Mouse (Mus musculus) embryonic facial prominence, embryonic 12.5 days (tissue): ENCODE data around the gene Jmjd4. TPM values are rescaled to one million over a fixed set of nuclear protein-coding genes. Genes with fewer than 3 reads are reported as not detected.

Experiments used
- ATAC-seq: fragments of 200-750 bp; cut with Nextera tagmentation; 2 replicates; pipeline ENCODE4 v1.8.0; 2017; ENCODE audit not compliant: insufficient number of reproducible peaks, insufficient read depth, low FRiP score, low TSS enrichment
- H3K27ac ChIP-seq: fragments of 300-500 bp; sonication (generic); 2 replicates; pipeline ENCODE4 v1.5.1; 2016; ENCODE audit warnings: mild to moderate bottlenecking
- H3K27me3 ChIP-seq: fragments of 300-500 bp; sonication (generic); 2 replicates; pipeline ENCODE4 v1.6.1; 2016; ENCODE audit warnings: mild to moderate bottlenecking, moderate library complexity
- H3K36me3 ChIP-seq: fragments of 300-500 bp; sonication (generic); 2 replicates; pipeline ENCODE4 v1.6.1; 2016; ENCODE audit warnings: mild to moderate bottlenecking
- H3K4me1 ChIP-seq: fragments of 300-500 bp; sonication (generic); 2 replicates; pipeline ENCODE4 v1.6.1; 2016
- H3K4me2 ChIP-seq: fragments of 300-500 bp; sonication (generic); replicated peaks from 2 replicates; pipeline ENCODE4 v1.6.1; 2016; ENCODE audit warnings: mild to moderate bottlenecking, moderate library complexity
- H3K4me3 ChIP-seq: fragments of 300-500 bp; sonication (generic); 2 replicates; pipeline ENCODE4 v1.5.1; 2016; ENCODE audit warnings: mild to moderate bottlenecking
- H3K9ac ChIP-seq: fragments of 300-500 bp; sonication (generic); 2 replicates; pipeline ENCODE4 v1.6.1; 2016; ENCODE audit warnings: mild to moderate bottlenecking, moderate library complexity
- H3K9me3 ChIP-seq: fragments of 300-500 bp; sonication (generic); 2 replicates; pipeline ENCODE4 v1.6.1; 2016; ENCODE audit warnings: mild to moderate bottlenecking, moderate library complexity
- WGBS: fragments of 180-500 bp; shearing (Covaris S2); methylation state at CpG from one replicate; pipeline ENCODE4 v1.1.7; 2016; 5-methylcytosine and 5-hydroxymethylcytosine counted together
- polyA plus RNA-seq: library from polyadenylated mRNA; unstranded; fragments of >200 nt; fragmentation: Nextera tagmentation; extraction: Ambion mirVana; gene quantifications from 2 replicates; pipeline ENCODE4 v1.2.1, GENCODE M21; 2016

Gene Jmjd4
- polyA plus RNA-seq, 1 experiment from 2014 or later = 19.3 TPM

DNA sequence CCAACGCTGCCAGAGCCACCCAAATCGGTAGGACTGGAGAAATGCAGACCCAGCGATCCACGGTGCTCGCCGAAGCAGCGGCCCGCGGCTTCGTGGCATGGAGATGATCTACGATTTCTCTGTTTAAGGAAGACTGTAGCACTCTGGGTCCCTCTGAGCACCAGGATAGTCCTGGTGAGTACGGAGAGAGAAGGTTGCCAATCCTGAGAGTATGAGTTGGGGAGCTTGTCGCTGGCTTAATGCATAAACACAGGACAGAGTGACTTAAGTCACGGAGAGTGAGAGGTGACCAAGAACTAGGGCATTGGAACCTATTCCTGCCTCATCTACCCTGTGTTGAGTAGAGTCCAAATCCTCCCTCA is 56.8 kb downstream of the Jmjd4 start:
- WGBS = 2% methylated on average over 14 of the region's 14 CpGs
- Histone ChIP-seq H3K9me3 (no peaks in the 10 kb centered on the region), H3K4me1 (peaks cover 16% of the 10 kb centered on the region; the same call in 1 of the 2 replicates), H3K36me3 (peaks cover 32% of the 10 kb centered on the region), H3K4me3 (peak overlapping the region; percentile 85), H3K4me2 (peak overlapping the region; percentile 73), H3K9ac (peak overlapping the region; percentile 93), H3K27me3 (no peaks in the 10 kb centered on the region), H3K27ac (peak overlapping the region; percentile 95)
- 0 out of 2 replicates have a peak, but pooled peaks have one; percentile 3 for ATAC-seq

Other genes starting within 250 kb of the Jmjd4 start
- gene Mrpl55, start 247.6 kb upstream of the Jmjd4 start, polyA plus RNA-seq = 90.9 and 98.5 TPM in 2 replicates
- gene 2310033P09Rik, start 241.7 kb upstream of the Jmjd4 start, polyA plus RNA-seq = 36.2 and 40.5 TPM in 2 replicates
- gene Arf1, start 221.8 kb upstream of the Jmjd4 start, polyA plus RNA-seq = 637 TPM in 2 replicates
- gene Wnt3a, start 159.3 kb upstream of the Jmjd4 start, polyA plus RNA-seq = 1.8 and 2.6 TPM in 2 replicates
- 5.9 and 7.1 TPM in 2 replicates for gene Wnt9a, start 143.1 kb upstream of the Jmjd4 start, polyA plus RNA-seq
- gene Prss38, start 74.4 kb upstream of the Jmjd4 start, polyA plus RNA-seq = not detected in 2 replicates
- 157 and 169 TPM in 2 replicates for gene Snap47, start 1.1 kb downstream of the Jmjd4 start, polyA plus RNA-seq
- 8.7 and 10.1 TPM in 2 replicates for gene Zfp867, start 22.4 kb downstream of the Jmjd4 start, polyA plus RNA-seq
- gene Zkscan17, start 76.7 kb downstream of the Jmjd4 start, polyA plus RNA-seq = 28.3 and 29.9 TPM in 2 replicates
- 0.08 and 0.25 TPM in 2 replicates for gene Nlrp3, start 91.5 kb downstream of the Jmjd4 start, polyA plus RNA-seq
- gene Olfr222, start 126.2 kb downstream of the Jmjd4 start, polyA plus RNA-seq = 0.09 TPM in 1 of 2 replicates, not detected in the other
- not detected in 2 replicates for gene Olfr223, start 143.2 kb downstream of the Jmjd4 start, polyA plus RNA-seq
- gene Mprip, start 211.3 kb downstream of the Jmjd4 start, polyA plus RNA-seq = 87.9 and 109 TPM in 2 replicates